Mouse (Mus musculus): ENCODE results near the gene Serpina3c. TPM values are rescaled to one million over a fixed set of nuclear protein-coding genes. Genes with fewer than 3 reads are reported as not detected.

Serpina3c gene
- polyA plus RNA-seq (2014; fragmentation: Nextera tagmentation; extraction: Ambion mirVana) = not detected in 2 replicates

DNA sequence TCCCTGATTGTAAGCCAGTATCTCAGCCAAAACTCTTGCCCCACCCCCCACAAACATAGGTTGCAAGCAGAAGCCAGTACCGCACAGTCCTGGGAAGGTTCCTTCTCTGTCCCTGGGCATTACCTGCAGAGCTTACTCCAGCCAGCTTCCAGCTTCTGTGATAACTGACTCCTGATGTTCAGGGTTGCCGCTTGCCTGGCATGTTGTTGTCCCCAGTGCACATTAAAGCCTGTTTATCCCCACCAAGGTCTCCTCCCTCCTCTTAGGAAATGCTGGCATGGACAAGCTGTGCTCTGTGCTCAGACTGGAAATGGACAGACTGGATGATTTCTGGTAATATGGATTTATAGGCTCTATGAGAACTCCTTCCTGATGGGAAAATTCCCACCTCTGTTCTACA lies at the start of gene Serpina3c:
Gene Serpina3c, minus strand, starts transcription at position 215 of the 400 bp plus-strand sequence.
- Histone ChIP-seq H3K9ac (ENCODE audit: low read length) (no peak within 1 kb of the TSS), H3K4me2 (ENCODE audit: low read length) (no peak within 1 kb of the TSS), H3K9me3 (replicated peaks; ENCODE audit: control insufficient read depth, low read length) (no peaks in the 10 kb centered on the region; the same call in 1 of the 2 replicates), H3K27me3 (replicated peaks; ENCODE audit: control insufficient read depth, insufficient read depth, low read length) (no peaks in the 10 kb centered on the region), H3K36me3 (ENCODE audit: control insufficient read depth, insufficient read depth, low read length) (no peaks in the 10 kb centered on the region), H3K4me3 (ENCODE audit: low read depth, low read length) (no peak within 1 kb of the TSS), H3K27ac (ENCODE audit: low read depth, low read length) (no peak within 1 kb of the TSS), H3K4me1 (ENCODE audit: control insufficient read depth, insufficient read depth, low read length) (no peaks in the 10 kb centered on the region)
- WGBS = 93% methylated on average over 2 of the region's 2 CpGs
- ATAC-seq (no peak), DNase-seq (ENCODE audit: low spot score) (no peak)

DNA sequence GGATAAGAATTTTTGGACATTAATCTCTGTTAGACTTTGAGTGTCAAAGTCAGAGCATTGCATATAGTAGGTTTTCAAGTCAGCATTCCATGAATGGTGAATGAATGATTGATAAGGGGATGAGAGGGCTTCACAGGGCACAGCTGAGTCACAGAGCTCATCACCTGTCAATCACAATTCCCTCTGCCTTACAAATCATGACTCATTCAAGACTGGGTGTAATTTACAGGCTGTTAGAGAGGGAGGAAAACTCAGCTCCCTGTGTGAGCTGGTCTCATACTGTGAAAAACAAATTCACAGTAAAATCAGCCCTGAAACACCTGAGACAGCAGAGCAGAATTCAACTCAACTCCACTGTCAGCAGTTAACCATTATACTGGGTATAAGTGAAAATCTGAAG lies 37.2 kb upstream of the Serpina3c start:
- no peak overlapping the region for H3K9ac ChIP-seq (ENCODE audit: low read length)
- no peaks in the 10 kb centered on the region for H3K4me1 ChIP-seq (ENCODE audit: control insufficient read depth, insufficient read depth, low read length)
- H3K9me3 ChIP-seq (replicated peaks; ENCODE audit: control insufficient read depth, low read length) = no peaks in the 10 kb centered on the region
- no peaks in the 10 kb centered on the region for H3K27me3 ChIP-seq (replicated peaks; ENCODE audit: control insufficient read depth, insufficient read depth, low read length)
- H3K36me3 ChIP-seq (ENCODE audit: control insufficient read depth, insufficient read depth, low read length) = no peaks in the 10 kb centered on the region
- H3K4me2 ChIP-seq (ENCODE audit: low read length) = no peak overlapping the region
- H3K4me3 ChIP-seq (ENCODE audit: low read depth, low read length) = no peak overlapping the region
- H3K27ac ChIP-seq (ENCODE audit: low read depth, low read length) = no peak overlapping the region
- no peak for DNase-seq (ENCODE audit: low spot score)
- ATAC-seq = no peak

- DNase-seq (ENCODE audit: low spot score) (no peak), ATAC-seq (no peak)
- Histone ChIP-seq H3K9ac (ENCODE audit: low read length) (no peak overlapping the region), H3K4me2 (ENCODE audit: low read length) (no peak overlapping the region), H3K36me3 (ENCODE audit: control insufficient read depth, insufficient read depth, low read length) (no peaks in the 10 kb centered on the region), H3K4me1 (ENCODE audit: control insufficient read depth, insufficient read depth, low read length) (no peaks in the 10 kb centered on the region), H3K4me3 (ENCODE audit: low read depth, low read length) (no peak overlapping the region), H3K27ac (ENCODE audit: low read depth, low read length) (no peak overlapping the region), H3K9me3 (replicated peaks; ENCODE audit: control insufficient read depth, low read length) (no peaks in the 10 kb centered on the region), H3K27me3 (replicated peaks; ENCODE audit: control insufficient read depth, insufficient read depth, low read length) (no peaks in the 10 kb centered on the region)
- WGBS = 77% methylated on average over 2 of the region's 2 CpGs
Observed at GRCm38 (mm10) chr12:104189246-104189645, 35.6 kb upstream of the Serpina3c start.

GRCm38 (mm10) chr12:104186041-104186581 lies 32.4 kb upstream of the Serpina3c start:
- Histone ChIP-seq H3K4me1 (ENCODE audit: control insufficient read depth, insufficient read depth, low read length) (no peaks in the 10 kb centered on the region), H3K9ac (ENCODE audit: low read length) (no peak overlapping the region), H3K27ac (ENCODE audit: low read depth, low read length) (no peak overlapping the region), H3K9me3 (replicated peaks; ENCODE audit: control insufficient read depth, low read length) (no peaks in the 10 kb centered on the region), H3K36me3 (ENCODE audit: control insufficient read depth, insufficient read depth, low read length) (no peaks in the 10 kb centered on the region), H3K4me3 (ENCODE audit: low read depth, low read length) (no peak overlapping the region), H3K4me2 (ENCODE audit: low read length) (no peak overlapping the region), H3K27me3 (replicated peaks; ENCODE audit: control insufficient read depth, insufficient read depth, low read length) (no peaks in the 10 kb centered on the region)
- DNase-seq (ENCODE audit: low spot score) (no peak), ATAC-seq (no peak)
- 81% methylated on average over 3 of the region's 3 CpGs for WGBS

- Histone ChIP-seq H3K4me2 (ENCODE audit: low read length) (no peak overlapping the region), H3K4me1 (ENCODE audit: control insufficient read depth, insufficient read depth, low read length) (no peaks in the 10 kb centered on the region), H3K4me3 (ENCODE audit: low read depth, low read length) (no peak overlapping the region), H3K9ac (ENCODE audit: low read length) (no peak overlapping the region), H3K9me3 (replicated peaks; ENCODE audit: control insufficient read depth, low read length) (no peaks in the 10 kb centered on the region), H3K27me3 (replicated peaks; ENCODE audit: control insufficient read depth, insufficient read depth, low read length) (no peaks in the 10 kb centered on the region), H3K36me3 (ENCODE audit: control insufficient read depth, insufficient read depth, low read length) (no peaks in the 10 kb centered on the region), H3K27ac (ENCODE audit: low read depth, low read length) (no peak overlapping the region)
- ATAC-seq = no peak
- DNase-seq (ENCODE audit: low spot score) = no peak
- 86% methylated on average over 4 of the region's 4 CpGs for WGBS
Observed at GRCm38 (mm10) chr12:104185046-104185445, 31.4 kb upstream of the Serpina3c start.

DNA sequence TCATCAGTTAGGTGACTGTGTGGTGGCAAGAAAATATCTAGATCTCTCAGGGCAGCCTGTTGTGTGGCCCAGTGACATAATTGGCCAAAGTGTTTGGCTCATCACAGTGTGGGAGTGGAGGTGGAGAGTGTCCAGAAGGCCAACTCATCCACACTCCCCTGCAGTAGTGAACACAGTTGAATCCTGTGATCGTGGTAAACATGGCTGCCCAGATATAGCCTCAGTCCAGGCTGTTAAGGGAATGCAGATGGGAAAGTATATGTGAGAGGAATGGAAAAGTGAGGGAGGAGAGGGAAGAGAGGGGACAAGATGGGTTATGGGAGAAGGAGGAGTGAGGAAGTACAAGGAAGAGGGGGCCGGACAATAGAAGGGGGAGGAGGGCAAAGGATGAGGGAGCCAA lies 25.3 kb upstream of the Serpina3c start:
- 85% methylated on average over 2 of the region's 2 CpGs for WGBS
- DNase-seq (ENCODE audit: low spot score) (no peak), ATAC-seq (no peak)
- H3K4me3 ChIP-seq (ENCODE audit: low read depth, low read length) = no peak overlapping the region
- H3K4me2 ChIP-seq (ENCODE audit: low read length) = no peak overlapping the region
- no peaks in the 10 kb centered on the region for H3K27me3 ChIP-seq (replicated peaks; ENCODE audit: control insufficient read depth, insufficient read depth, low read length)
- H3K9me3 ChIP-seq (replicated peaks; ENCODE audit: control insufficient read depth, low read length) = no peaks in the 10 kb centered on the region
- H3K9ac ChIP-seq (ENCODE audit: low read length) = no peak overlapping the region
- no peak overlapping the region for H3K27ac ChIP-seq (ENCODE audit: low read depth, low read length)
- no peaks in the 10 kb centered on the region for H3K36me3 ChIP-seq (ENCODE audit: control insufficient read depth, insufficient read depth, low read length)
- no peaks in the 10 kb centered on the region for H3K4me1 ChIP-seq (ENCODE audit: control insufficient read depth, insufficient read depth, low read length)

- Histone ChIP-seq H3K27me3 (replicated peaks; ENCODE audit: control insufficient read depth, insufficient read depth, low read length) (no peaks in the 10 kb centered on the region), H3K9ac (ENCODE audit: low read length) (no peak overlapping the region), H3K27ac (ENCODE audit: low read depth, low read length) (no peak overlapping the region), H3K4me2 (ENCODE audit: low read length) (no peak overlapping the region), H3K4me1 (ENCODE audit: control insufficient read depth, insufficient read depth, low read length) (no peaks in the 10 kb centered on the region), H3K36me3 (ENCODE audit: control insufficient read depth, insufficient read depth, low read length) (no peaks in the 10 kb centered on the region), H3K4me3 (ENCODE audit: low read depth, low read length) (no peak overlapping the region), H3K9me3 (replicated peaks; ENCODE audit: control insufficient read depth, low read length) (no peaks in the 10 kb centered on the region)
- DNase-seq (ENCODE audit: low spot score) (peak; percentile 3), ATAC-seq (no peak)
Observed at GRCm38 (mm10) chr12:104178577-104178976, 24.9 kb upstream of the Serpina3c start.

- no peak overlapping the region for H3K4me2 ChIP-seq (ENCODE audit: low read length)
- no peak overlapping the region for H3K4me3 ChIP-seq (ENCODE audit: low read depth, low read length)
- DNase-seq (ENCODE audit: low spot score) = no peak
- H3K9ac ChIP-seq (ENCODE audit: low read length) = no peak overlapping the region
- no peak overlapping the region for H3K27ac ChIP-seq (ENCODE audit: low read depth, low read length)
- H3K4me1 ChIP-seq (ENCODE audit: control insufficient read depth, insufficient read depth, low read length) = no peaks in the 10 kb centered on the region
- WGBS = 90% methylated on average over 3 of the region's 3 CpGs
- H3K9me3 ChIP-seq (replicated peaks; ENCODE audit: control insufficient read depth, low read length) = no peaks in the 10 kb centered on the region
- no peak for ATAC-seq
- no peaks in the 10 kb centered on the region for H3K27me3 ChIP-seq (replicated peaks; ENCODE audit: control insufficient read depth, insufficient read depth, low read length)
- H3K36me3 ChIP-seq (ENCODE audit: control insufficient read depth, insufficient read depth, low read length) = no peaks in the 10 kb centered on the region
Observed at GRCm38 (mm10) chr12:104175636-104176035, 22.0 kb upstream of the Serpina3c start.

- Histone ChIP-seq H3K4me2 (ENCODE audit: low read length) (no peak overlapping the region), H3K4me3 (ENCODE audit: low read depth, low read length) (no peak overlapping the region), H3K9ac (ENCODE audit: low read length) (no peak overlapping the region), H3K36me3 (ENCODE audit: control insufficient read depth, insufficient read depth, low read length) (no peaks in the 10 kb centered on the region), H3K9me3 (replicated peaks; ENCODE audit: control insufficient read depth, low read length) (no peaks in the 10 kb centered on the region), H3K27me3 (replicated peaks; ENCODE audit: control insufficient read depth, insufficient read depth, low read length) (no peaks in the 10 kb centered on the region), H3K27ac (ENCODE audit: low read depth, low read length) (no peak overlapping the region), H3K4me1 (ENCODE audit: control insufficient read depth, insufficient read depth, low read length) (no peaks in the 10 kb centered on the region)
- no peak for ATAC-seq
- WGBS = 91% methylated on average over 3 of the region's 3 CpGs
- DNase-seq (ENCODE audit: low spot score) = no peak
Observed at GRCm38 (mm10) chr12:104174747-104175146, 21.1 kb upstream of the Serpina3c start.

Data from forebrain, embryonic 14.5 days (tissue).